Mouse (Mus musculus): ENCODE data around the gene Bicdl1. TPM values are rescaled to one million over a fixed set of nuclear protein-coding genes. Genes with fewer than 3 reads are reported as not detected.

Gene Bicdl1
- total RNA-seq, 4 experiments from 2014 or later = 135 to 148 (median 139) TPM

- no peak for DNase-seq (ENCODE audit: low spot score in 2 of 2)
These were observed 103.3 kb downstream of the Bicdl1 start for GRCm38 (mm10) chr5:115628083-115628482.

GRCm38 (mm10) chr5:115626237-115626886 is 105.1 kb downstream of the Bicdl1 start:
- no peak for DNase-seq (ENCODE audit: low spot score in 2 of 2)

GRCm38 (mm10) chr5:115623694-115624440 is 107.6 kb downstream of the Bicdl1 start:
- DNase-seq (ENCODE audit: low spot score in 2 of 2) = no peak

DNA sequence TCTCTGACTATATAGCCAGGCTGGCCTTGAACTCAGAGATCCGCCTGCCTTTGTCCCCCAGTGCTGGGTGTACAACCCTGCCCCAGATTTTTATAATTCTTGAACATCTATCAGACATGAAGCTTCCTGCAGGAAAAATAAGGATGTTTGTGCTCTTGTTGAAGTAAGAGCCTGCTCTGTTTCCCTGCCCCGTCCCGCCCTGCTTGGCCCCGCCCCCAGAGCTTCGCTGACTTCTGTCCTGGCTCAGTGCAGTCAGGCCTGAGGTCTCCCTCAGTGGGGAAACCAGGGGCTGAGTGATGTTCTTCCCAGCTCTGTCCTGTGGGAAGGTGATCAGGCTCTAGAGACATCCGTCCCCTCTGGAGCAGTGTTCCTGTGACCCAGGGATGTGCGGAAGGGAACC is 108.7 kb downstream of the Bicdl1 start:
- no peak for DNase-seq (ENCODE audit: low spot score in 2 of 2)

GRCm38 (mm10) chr5:115619690-115620089 is 111.7 kb downstream of the Bicdl1 start:
- DNase-seq (ENCODE audit: low spot score in 2 of 2) = no peak

GRCm38 (mm10) chr5:115614948-115615347 is 116.5 kb downstream of the Bicdl1 start:
- DNase-seq (ENCODE audit: low spot score in 2 of 2) = no peak

DNA sequence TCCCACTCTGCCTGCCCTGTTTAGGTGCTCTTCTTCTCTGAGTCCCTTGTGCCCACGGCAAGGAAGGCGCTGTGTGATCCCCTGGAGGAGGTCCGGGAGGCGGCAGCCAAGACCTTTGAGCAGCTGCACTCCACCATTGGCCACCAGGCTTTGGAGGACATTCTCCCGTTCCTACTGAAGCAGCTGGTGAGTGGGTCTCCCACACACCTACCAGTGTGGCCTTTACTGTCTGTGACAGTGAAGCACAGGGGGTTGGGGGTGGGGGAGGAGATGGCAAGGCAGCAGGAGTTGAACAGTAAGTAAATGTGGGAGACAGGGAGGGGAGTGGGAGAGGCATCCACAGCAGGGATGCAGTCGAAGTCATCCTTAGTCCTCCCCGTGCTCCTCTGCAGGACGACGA is 118.1 kb downstream of the Bicdl1 start:
- DNase-seq (ENCODE audit: low spot score in 2 of 2) = peak in 1 of 2 experiments; percentile 60

DNA sequence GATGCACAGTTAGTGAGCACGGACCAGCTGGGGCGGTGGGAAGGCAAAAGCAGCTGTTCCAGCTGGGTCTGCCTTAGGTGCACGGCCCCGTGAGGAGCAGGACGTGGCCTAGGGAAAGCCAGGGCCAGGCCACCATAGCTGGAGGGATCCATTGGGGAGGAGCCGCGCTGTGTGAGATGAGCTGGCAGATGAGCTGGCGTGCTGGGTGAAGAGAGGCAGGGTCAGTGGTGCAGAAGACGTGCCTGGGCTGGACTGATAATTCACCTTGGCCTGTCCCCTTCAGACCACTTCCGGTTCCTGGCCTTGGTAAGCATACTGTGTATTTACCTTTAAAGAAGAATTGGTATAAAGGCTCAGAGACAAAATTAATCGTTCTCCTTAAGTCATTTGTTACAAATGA is 119.9 kb downstream of the Bicdl1 start:
- DNase-seq (ENCODE audit: low spot score in 2 of 2) = no peak

DNA sequence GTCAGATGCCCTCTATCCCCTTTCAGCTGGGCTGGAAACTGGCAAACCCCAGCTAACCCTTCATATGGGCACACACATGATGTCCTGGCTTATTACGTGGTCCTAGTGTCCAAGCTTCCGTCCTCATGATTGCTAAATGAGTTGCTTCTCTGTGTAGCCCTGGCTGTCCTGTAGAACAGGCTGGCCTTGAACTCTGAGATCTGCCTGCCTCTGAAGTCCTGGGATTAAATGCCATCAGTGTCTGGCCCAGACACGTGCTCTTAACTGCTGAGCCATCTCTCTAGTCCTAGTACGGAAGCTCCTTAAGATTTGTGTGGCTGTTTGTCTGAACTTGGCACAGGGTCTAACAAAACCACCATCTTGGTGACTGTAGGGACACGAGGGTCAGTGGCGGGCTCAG is 127.9 kb downstream of the Bicdl1 start:
- no peak for DNase-seq (ENCODE audit: low spot score in 2 of 2)

Small RNAs within 50 kb of the gene (microRNA-seq; reads per million reads assigned to microRNA genes)
- gene Mir7030 = 0 reads per million in 2 experiments

Other genes with a start within 250 kb of the Bicdl1 start
- 10 to 100 TPM; 27.1 to 38.6 (median 33.1) TPM for gene Sirt4, start 246.9 kb downstream of the Bicdl1 start, total RNA-seq (2022)
- gene Pxn, start 224.9 kb downstream of the Bicdl1 start, total RNA-seq (2022) = 10 to 100 TPM; 18.3 to 27.8 (median 22.9) TPM
- gene Rplp0, start 172.2 kb downstream of the Bicdl1 start, total RNA-seq (2022) = 100 to 1,000 TPM; 188 to 223 (median 203) TPM
- gene Gcn1l1, start 166.4 kb downstream of the Bicdl1 start, total RNA-seq (2022) = 10 to 100 TPM; 60.7 to 71.6 (median 61.4) TPM
- 100 to 1,000 TPM in 2 of 4 experiments, 10 to 100 TPM in 2; 97.0 to 104 (median 99.4) TPM for gene Rab35, start 99.7 kb downstream of the Bicdl1 start, total RNA-seq (2022)
- 100 to 1,000 TPM; 181 to 207 (median 194) TPM for gene Cit, start 113.7 kb upstream of the Bicdl1 start, total RNA-seq (2022)